Mouse (Mus musculus) right cerebral cortex, postnatal 4 days (tissue): ENCODE measurements at regions not wholly inside any gene's neighbourhood (a gene's known extent, or its start where the extent isn't known, plus 50 kb on each side); places are given as distances from the start of the nearest gene placed in this dataset.

Experiments
- DNase-seq: peaks from one replicate; pipeline ENCODE4 v3.0.0-alpha.2; 2022

GRCm38 (mm10) chr1:55890511-55891151 is 484.9 kb downstream of the Plcl1 start:
- peak; percentile 47 for DNase-seq

- DNase-seq: no peak
Observed at GRCm38 (mm10) chr1:55891894-55892293, 486.2 kb downstream of the Plcl1 start.

- DNase-seq: no peak
Observed at GRCm38 (mm10) chr1:55897572-55897971, 491.9 kb downstream of the Plcl1 start.

- DNase-seq: no peak
Observed at GRCm38 (mm10) chr1:55898031-55898430, 492.3 kb downstream of the Plcl1 start.

GRCm38 (mm10) chr1:55900033-55900432 is 494.3 kb downstream of the Plcl1 start:
- no peak for DNase-seq

GRCm38 (mm10) chr1:55903177-55903576 is 497.5 kb downstream of the Plcl1 start:
- DNase-seq: no peak

- no peak for DNase-seq
Observed at GRCm38 (mm10) chr1:55904571-55904970, 498.9 kb downstream of the Plcl1 start.

GRCm38 (mm10) chr1:55905232-55905631 is 499.5 kb downstream of the Plcl1 start:
- no peak for DNase-seq

GRCm38 (mm10) chr1:55910024-55910423 is 504.3 kb downstream of the Plcl1 start:
- no peak for DNase-seq

- no peak for DNase-seq
Observed at GRCm38 (mm10) chr1:55914284-55914683, 508.6 kb downstream of the Plcl1 start.

GRCm38 (mm10) chr1:55915940-55916339 is 510.2 kb downstream of the Plcl1 start:
- DNase-seq: no peak

GRCm38 (mm10) chr1:55919516-55919915 is 513.8 kb downstream of the Plcl1 start:
- DNase-seq: no peak

- no peak for DNase-seq
Observed at GRCm38 (mm10) chr1:55946786-55947549, 541.2 kb downstream of the Plcl1 start.

GRCm38 (mm10) chr1:55947618-55948283 is 542.0 kb downstream of the Plcl1 start:
- DNase-seq: no peak

- no peak for DNase-seq
Observed at GRCm38 (mm10) chr1:55949606-55950005, 543.9 kb downstream of the Plcl1 start.

GRCm38 (mm10) chr1:55957804-55958445 is 552.2 kb downstream of the Plcl1 start:
- no peak for DNase-seq

GRCm38 (mm10) chr1:55960291-55960690 is 554.6 kb downstream of the Plcl1 start:
- peak; percentile 86 for DNase-seq

GRCm38 (mm10) chr1:55963867-55964266 is 558.1 kb downstream of the Plcl1 start:
- no peak for DNase-seq

GRCm38 (mm10) chr1:55966273-55966672 is 560.6 kb downstream of the Plcl1 start:
- DNase-seq: no peak

GRCm38 (mm10) chr1:55967869-55968268 is 562.1 kb downstream of the Plcl1 start:
- no peak for DNase-seq

- DNase-seq: no peak
Observed at GRCm38 (mm10) chr1:55977796-55978195, 572.1 kb downstream of the Plcl1 start.

- peak; percentile 32 for DNase-seq
Observed at GRCm38 (mm10) chr1:55983522-55984066, 577.9 kb downstream of the Plcl1 start.

- no peak for DNase-seq
Observed at GRCm38 (mm10) chr1:55997074-55997473, 591.4 kb downstream of the Plcl1 start.
